Mouse (Mus musculus): Measurements from ENCODE around the gene Nanp.

DNA sequence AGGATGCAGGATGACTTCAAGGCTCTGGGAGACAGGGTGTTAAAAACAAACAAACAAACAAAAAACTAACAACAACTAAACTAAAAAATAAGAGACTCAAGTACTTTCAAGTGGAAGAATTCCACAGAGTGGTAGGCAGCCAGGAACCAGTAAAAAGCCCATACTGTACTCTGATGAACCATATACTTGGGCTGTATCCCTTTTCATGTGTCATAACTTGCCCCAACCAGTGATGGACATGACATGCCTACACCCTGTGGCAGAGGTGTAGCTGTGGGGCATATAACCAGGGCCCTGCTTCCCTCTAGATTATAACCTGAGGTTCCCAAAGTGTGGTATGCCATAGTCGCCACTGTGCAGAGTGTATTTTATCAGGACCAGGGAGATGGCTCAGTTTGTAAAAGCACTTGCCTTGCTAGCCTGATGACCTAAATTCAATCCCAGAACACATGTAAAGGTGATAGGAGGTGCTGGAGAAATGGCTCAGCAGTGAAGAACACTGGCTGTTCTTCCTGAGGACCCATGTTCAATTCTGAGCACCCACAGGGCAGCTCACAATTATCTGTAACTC is 29.6 kb downstream of the Nanp start:
- TF ChIP-seq POLR2A (IDR thresholded peaks at IDR 0.05; ENCODE audit: low read depth, low read length) (no peak), CTCF (conservative IDR thresholded peaks at IDR 0.05; ENCODE audit: insufficient read depth, insufficient read length, low read depth, low read length) (no peak)

Data from kidney, adult 2 months (tissue).